Mouse (Mus musculus) liver, adult (tissue): ENCODE data around the gene Slc28a2.
"Not testable (repeated sequence)": the region's sequence is repeated elsewhere in the genome, so short reads cannot be mapped to it uniquely, and the experiment has no call there.

Source experiments
- GATA4 ChIP-seq: IDR thresholded peaks from 2 replicates; pipeline ENCODE4 v1.6.1; 2014; ENCODE audit warnings: mild to moderate bottlenecking, low read length; ENCODE audit not compliant: insufficient replicate concordance

The Slc28a2 gene

GRCm38 (mm10) chr2:122426200-122426599, at the start of gene Slc28a2:
TSS of gene Slc28a2 (plus strand) at chr2:122426477.
- TF ChIP-seq GATA4: not testable (repeated sequence)

- TF ChIP-seq GATA4: no peak
These were observed 49.0 kb upstream of the Slc28a2 start for GRCm38 (mm10) chr2:122377215-122377674.

- peak; percentile 51; the same call in 1 of the 2 replicates for TF ChIP-seq GATA4
These were observed 48.5 kb upstream of the Slc28a2 start for GRCm38 (mm10) chr2:122377751-122378246.

- no peak for TF ChIP-seq GATA4
These were observed 47.6 kb upstream of the Slc28a2 start for GRCm38 (mm10) chr2:122378421-122379291.

- TF ChIP-seq GATA4: no peak
These were observed 47.0 kb upstream of the Slc28a2 start for GRCm38 (mm10) chr2:122379292-122379650.

- no peak for TF ChIP-seq GATA4
These were observed 45.4 kb upstream of the Slc28a2 start for GRCm38 (mm10) chr2:122380768-122381311.

- no peak for TF ChIP-seq GATA4
These were observed 44.8 kb upstream of the Slc28a2 start for GRCm38 (mm10) chr2:122381329-122382103.

- no peak for TF ChIP-seq GATA4
These were observed 44.2 kb upstream of the Slc28a2 start for GRCm38 (mm10) chr2:122382121-122382520.

- no peak for TF ChIP-seq GATA4
These were observed 41.2 kb upstream of the Slc28a2 start for GRCm38 (mm10) chr2:122385095-122385494.

- no peak for TF ChIP-seq GATA4
These were observed 30.1 kb upstream of the Slc28a2 start for GRCm38 (mm10) chr2:122396150-122396549.

- TF ChIP-seq GATA4: no peak
These were observed 18.7 kb upstream of the Slc28a2 start for GRCm38 (mm10) chr2:122407607-122408006.

GRCm38 (mm10) chr2:122408928-122409327, 17.3 kb upstream of the Slc28a2 start:
- TF ChIP-seq GATA4: no peak

GRCm38 (mm10) chr2:122441000-122441933, 15.0 kb downstream of the Slc28a2 start:
- TF ChIP-seq GATA4: no peak

GRCm38 (mm10) chr2:122450351-122450750, 24.1 kb downstream of the Slc28a2 start:
- no peak for TF ChIP-seq GATA4
